Mouse (Mus musculus): ENCODE measurements around the gene Cphx1. TPM values are rescaled to one million over a fixed set of nuclear protein-coding genes. Genes with fewer than 3 reads are reported as not detected.
"Not testable (repeated sequence)": the region's sequence is repeated elsewhere in the genome, so short reads cannot be mapped to it uniquely, and the experiment has no call there.

Cphx1 gene
- 0.12 TPM in 1 of 2 replicates, not detected in the other for polyA plus RNA-seq (2015; fragmentation: Nextera tagmentation; extraction: Ambion mirVana)

DNA sequence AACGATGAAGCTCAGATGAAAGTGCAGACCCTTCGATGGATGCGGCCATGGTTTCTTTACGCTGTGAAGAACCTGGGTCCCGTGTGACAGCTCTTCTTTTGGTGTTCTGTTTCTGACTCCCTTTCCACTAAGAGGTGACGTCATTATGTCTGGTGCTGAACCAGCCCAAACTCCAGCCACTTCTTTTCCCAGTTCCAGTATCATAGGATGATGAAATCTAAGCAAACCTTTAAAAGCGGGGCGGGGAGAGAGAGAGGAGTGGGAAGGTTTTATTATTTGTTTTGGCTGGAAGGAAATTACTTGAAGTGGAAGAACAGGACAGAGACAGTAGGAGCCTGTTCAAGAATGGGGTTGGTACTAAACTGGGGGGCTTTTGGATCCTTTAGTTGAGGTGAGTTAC lies at the start of gene Cphx1:
Gene Cphx1 (plus strand): TSS at position 301 of the 400 bp plus-strand sequence.
- H3K9me3 ChIP-seq; H3K27ac ChIP-seq (replicated peaks); ATAC-seq (ENCODE audit: extremely low read depth, insufficient number of reproducible peaks, low FRiP score, low TSS enrichment); H3K36me3 ChIP-seq; H3K27me3 ChIP-seq (replicated peaks); H3K4me2 ChIP-seq; H3K4me3 ChIP-seq; H3K9ac ChIP-seq; H3K4me1 ChIP-seq: not testable (repeated sequence)
- no CpG with 5 or more reads among the region's 8 CpGs for WGBS

- not testable (repeated sequence) for H3K27me3 ChIP-seq (replicated peaks); H3K36me3 ChIP-seq; H3K4me3 ChIP-seq; H3K9ac ChIP-seq; H3K9me3 ChIP-seq; H3K27ac ChIP-seq (replicated peaks); H3K4me2 ChIP-seq; ATAC-seq (ENCODE audit: extremely low read depth, insufficient number of reproducible peaks, low FRiP score, low TSS enrichment); H3K4me1 ChIP-seq
- WGBS, result no CpG with 5 or more reads among the region's 3 CpGs
Measured at GRCm38 (mm10) chr14:25894566-25894965, 43.5 kb upstream of the Cphx1 start.

GRCm38 (mm10) chr14:25895686-25896085 lies 42.4 kb upstream of the Cphx1 start:
- not testable (repeated sequence) for H3K4me3 ChIP-seq; H3K9ac ChIP-seq; H3K4me1 ChIP-seq; H3K36me3 ChIP-seq; ATAC-seq (ENCODE audit: extremely low read depth, insufficient number of reproducible peaks, low FRiP score, low TSS enrichment); H3K27ac ChIP-seq (replicated peaks); H3K4me2 ChIP-seq; H3K27me3 ChIP-seq (replicated peaks); H3K9me3 ChIP-seq
- no CpG with 5 or more reads among the region's 7 CpGs for WGBS

- not testable (repeated sequence) for H3K4me1 ChIP-seq; H3K4me2 ChIP-seq; H3K36me3 ChIP-seq; H3K27me3 ChIP-seq (replicated peaks); H3K9me3 ChIP-seq; H3K27ac ChIP-seq (replicated peaks); H3K4me3 ChIP-seq; H3K9ac ChIP-seq; ATAC-seq (ENCODE audit: extremely low read depth, insufficient number of reproducible peaks, low FRiP score, low TSS enrichment)
- whole genome bisulfite sequencing, result no CpG with 5 or more reads among the region's 10 CpGs
Measured at GRCm38 (mm10) chr14:25903000-25903399, 35.1 kb upstream of the Cphx1 start, which contains the start of gene Plac9a. Plac9a (minus strand) TSS chr14:25903100.

GRCm38 (mm10) chr14:25905243-25905642 lies 32.9 kb upstream of the Cphx1 start:
- H3K4me3 ChIP-seq, result not testable (repeated sequence)

DNA sequence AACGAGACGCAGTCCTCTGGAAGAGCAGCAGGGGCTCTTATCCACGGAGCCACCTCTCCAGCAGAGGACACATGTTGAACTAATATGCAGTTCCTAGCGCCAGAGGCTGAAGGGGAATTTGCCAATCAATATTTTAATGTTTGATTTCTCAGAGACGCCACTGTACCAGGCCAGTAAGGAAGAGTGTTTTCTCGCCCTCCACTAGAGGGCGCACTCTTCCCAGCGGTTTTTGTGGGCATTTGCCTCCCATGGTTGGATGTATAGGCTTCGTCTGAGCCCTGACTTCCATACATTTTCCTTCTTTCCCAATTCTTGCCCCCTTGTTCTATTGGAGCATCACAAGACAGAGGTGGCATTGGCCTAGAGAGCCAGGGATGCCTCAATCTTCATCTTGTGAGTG lies 30.8 kb upstream of the Cphx1 start:
- WGBS, result no CpG with 5 or more reads among the region's 9 CpGs
- not testable (repeated sequence) for H3K4me2 ChIP-seq; ATAC-seq (ENCODE audit: extremely low read depth, insufficient number of reproducible peaks, low FRiP score, low TSS enrichment); H3K4me1 ChIP-seq; H3K27ac ChIP-seq (replicated peaks); H3K27me3 ChIP-seq (replicated peaks); H3K36me3 ChIP-seq; H3K9ac ChIP-seq; H3K9me3 ChIP-seq; H3K4me3 ChIP-seq

More at GRCm38 (mm10) chr14:25905243-25905642, 32.9 kb upstream of the Cphx1 start:
- not testable (repeated sequence) for H3K9me3 ChIP-seq; H3K4me2 ChIP-seq; H3K4me1 ChIP-seq; H3K27me3 ChIP-seq (replicated peaks); ATAC-seq (ENCODE audit: extremely low read depth, insufficient number of reproducible peaks, low FRiP score, low TSS enrichment); H3K36me3 ChIP-seq; H3K9ac ChIP-seq; H3K27ac ChIP-seq (replicated peaks)
- WGBS, result 60% methylated on average over 1 of the region's 5 CpGs

- H3K9me3 ChIP-seq; H3K4me1 ChIP-seq; H3K36me3 ChIP-seq; H3K27ac ChIP-seq (replicated peaks); H3K27me3 ChIP-seq (replicated peaks); H3K4me3 ChIP-seq; H3K4me2 ChIP-seq; H3K9ac ChIP-seq; ATAC-seq (ENCODE audit: extremely low read depth, insufficient number of reproducible peaks, low FRiP score, low TSS enrichment): not testable (repeated sequence)
- no CpG with 5 or more reads among the region's 8 CpGs for WGBS
Measured at GRCm38 (mm10) chr14:25908976-25909375, 29.1 kb upstream of the Cphx1 start.

- ATAC-seq (ENCODE audit: extremely low read depth, insufficient number of reproducible peaks, low FRiP score, low TSS enrichment); H3K36me3 ChIP-seq; H3K4me2 ChIP-seq; H3K27me3 ChIP-seq (replicated peaks); H3K27ac ChIP-seq (replicated peaks); H3K4me3 ChIP-seq; H3K9me3 ChIP-seq; H3K9ac ChIP-seq; H3K4me1 ChIP-seq: not testable (repeated sequence)
- no CpG with 5 or more reads among the region's 5 CpGs for WGBS
Measured at GRCm38 (mm10) chr14:25918427-25919170, 19.5 kb upstream of the Cphx1 start.

DNA sequence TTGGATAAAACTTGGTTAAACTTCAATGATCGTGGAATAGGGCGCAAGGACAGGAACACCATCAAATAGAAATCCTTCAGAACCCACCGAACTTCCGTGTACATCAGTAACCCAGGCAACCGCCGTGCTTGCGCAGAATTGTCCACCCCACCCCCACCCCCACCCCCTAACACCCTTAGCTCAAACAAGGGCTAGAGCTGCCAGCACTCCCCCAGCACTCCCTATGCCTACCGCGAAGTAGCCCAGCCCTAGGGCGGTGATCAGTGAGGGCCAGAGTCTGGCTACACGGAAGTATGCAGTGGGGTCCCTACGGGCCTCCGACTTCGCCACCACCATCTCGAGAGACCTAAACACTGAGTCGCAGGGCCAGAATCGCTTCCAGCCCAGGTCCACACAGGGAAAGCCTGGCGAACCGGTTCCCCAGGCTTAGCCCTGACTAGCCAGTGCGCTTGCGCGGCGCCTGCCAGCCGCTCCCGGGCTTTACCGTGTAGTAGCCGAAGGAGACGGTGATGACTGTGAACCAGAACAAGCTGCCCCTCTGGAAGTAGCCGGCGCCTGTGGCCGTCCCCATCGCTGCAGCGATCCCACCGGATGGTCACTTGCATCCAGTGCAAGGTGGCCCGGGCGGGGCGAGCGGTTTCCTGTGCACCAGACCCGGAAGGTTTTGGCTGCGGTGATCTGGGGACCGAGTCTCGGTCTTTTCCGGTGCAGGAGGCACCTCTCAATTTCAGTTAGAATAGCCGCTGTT lies 11.1 kb upstream of the Cphx1 start:
- not testable (repeated sequence) for H3K9me3 ChIP-seq; H3K9ac ChIP-seq; H3K27me3 ChIP-seq (replicated peaks); H3K4me3 ChIP-seq; ATAC-seq (ENCODE audit: extremely low read depth, insufficient number of reproducible peaks, low FRiP score, low TSS enrichment); H3K4me1 ChIP-seq; H3K36me3 ChIP-seq; H3K27ac ChIP-seq (replicated peaks); H3K4me2 ChIP-seq
- no CpG with 5 or more reads among the region's 44 CpGs for WGBS

GRCm38 (mm10) chr14:25927562-25927881 lies 10.6 kb upstream of the Cphx1 start, which contains the start of gene Tmem254a:
Tmem254a (minus strand) TSS chr14:25927672.
- H3K9ac ChIP-seq; H3K27ac ChIP-seq (replicated peaks); H3K9me3 ChIP-seq; H3K4me3 ChIP-seq; H3K4me1 ChIP-seq; H3K27me3 ChIP-seq (replicated peaks); H3K4me2 ChIP-seq; ATAC-seq (ENCODE audit: extremely low read depth, insufficient number of reproducible peaks, low FRiP score, low TSS enrichment); H3K36me3 ChIP-seq: not testable (repeated sequence)
- WGBS, result no CpG with 5 or more reads among the region's 10 CpGs

DNA sequence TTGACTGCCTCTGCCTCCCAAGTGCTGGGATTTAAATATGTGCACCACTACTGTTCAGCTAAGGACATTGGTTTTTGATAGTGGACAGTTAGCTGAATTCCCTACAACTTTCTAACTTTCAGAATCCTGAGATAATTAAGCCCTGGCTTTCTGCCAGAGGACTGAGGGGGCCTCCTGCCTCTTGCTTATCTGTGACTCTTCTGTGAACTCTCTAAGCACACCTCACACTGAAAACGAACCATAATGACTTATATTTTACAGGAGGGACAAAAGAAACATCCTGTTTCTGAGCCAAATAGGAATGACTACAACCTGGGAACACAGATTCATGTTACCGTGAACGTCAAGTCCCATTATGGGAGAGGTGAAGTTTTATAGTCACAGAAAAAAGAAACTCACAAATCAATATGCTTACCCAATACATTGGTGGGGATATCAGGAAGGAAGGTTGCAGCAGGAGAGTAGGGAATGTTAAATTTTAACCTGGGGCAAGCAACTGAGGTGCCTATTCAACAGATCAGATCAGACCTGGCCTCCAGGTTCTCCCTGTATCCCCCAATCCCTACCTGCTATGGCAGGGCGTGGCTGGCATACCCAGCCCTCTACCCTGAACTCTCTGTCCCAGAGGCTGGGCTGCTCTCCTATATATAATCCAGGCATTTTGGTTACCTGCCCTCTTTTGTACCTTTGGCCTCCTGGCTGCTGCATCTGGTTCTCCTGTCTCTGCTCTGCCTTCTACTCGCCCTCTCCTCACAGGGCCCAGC lies 1.1 kb upstream of the Cphx1 start:
- not testable (repeated sequence) for H3K4me1 ChIP-seq; H3K4me3 ChIP-seq; H3K4me2 ChIP-seq; H3K9ac ChIP-seq; H3K27me3 ChIP-seq (replicated peaks); ATAC-seq (ENCODE audit: extremely low read depth, insufficient number of reproducible peaks, low FRiP score, low TSS enrichment); H3K27ac ChIP-seq (replicated peaks); H3K36me3 ChIP-seq; H3K9me3 ChIP-seq
- no CpG with 5 or more reads among the region's 5 CpGs for WGBS
